Mouse (Mus musculus): ENCODE measurements around the gene Zar1l.
"Not testable (repeated sequence)": the region's sequence is repeated elsewhere in the genome, so short reads cannot be mapped to it uniquely, and the experiment has no call there.

Zar1l gene

GRCm38 (mm10) chr5:150518064-150518463 is at the start of gene Zar1l:
Gene Zar1l, minus strand, starts transcription at chr5:150518164.
- no peak for DNase-seq (ENCODE audit: extremely low read depth, low read depth)

GRCm38 (mm10) chr5:150566971-150567370 is 49.0 kb upstream of the Zar1l start:
- no peak for DNase-seq (ENCODE audit: extremely low read depth, low read depth)

GRCm38 (mm10) chr5:150566226-150566625 is 48.3 kb upstream of the Zar1l start:
- DNase-seq (ENCODE audit: extremely low read depth, low read depth): no peak

GRCm38 (mm10) chr5:150564426-150564825 is 46.5 kb upstream of the Zar1l start:
- DNase-seq (ENCODE audit: extremely low read depth, low read depth): no peak

GRCm38 (mm10) chr5:150561783-150562182 is 43.8 kb upstream of the Zar1l start:
- DNase-seq (ENCODE audit: extremely low read depth, low read depth): no peak

GRCm38 (mm10) chr5:150561376-150561775 is 43.4 kb upstream of the Zar1l start:
- DNase-seq (ENCODE audit: extremely low read depth, low read depth): no peak

- no peak for DNase-seq (ENCODE audit: extremely low read depth, low read depth)
Observed at GRCm38 (mm10) chr5:150560851-150561250, 42.9 kb upstream of the Zar1l start.

GRCm38 (mm10) chr5:150559519-150560103 is 41.6 kb upstream of the Zar1l start:
- DNase-seq (ENCODE audit: extremely low read depth, low read depth): no peak

GRCm38 (mm10) chr5:150551637-150552036 is 33.7 kb upstream of the Zar1l start:
- DNase-seq (ENCODE audit: extremely low read depth, low read depth): no peak

GRCm38 (mm10) chr5:150543184-150543583 is 25.2 kb upstream of the Zar1l start:
- DNase-seq (ENCODE audit: extremely low read depth, low read depth): no peak

- no peak for DNase-seq (ENCODE audit: extremely low read depth, low read depth)
Observed at GRCm38 (mm10) chr5:150541302-150541701, 23.3 kb upstream of the Zar1l start.

GRCm38 (mm10) chr5:150525239-150525638 is 7.3 kb upstream of the Zar1l start:
- no peak for DNase-seq (ENCODE audit: extremely low read depth, low read depth)

- DNase-seq (ENCODE audit: extremely low read depth, low read depth): peak; percentile 50
Observed at GRCm38 (mm10) chr5:150522867-150523234, 4.9 kb upstream of the Zar1l start.

- peak; percentile 79 for DNase-seq (ENCODE audit: extremely low read depth, low read depth)
Observed at GRCm38 (mm10) chr5:150521937-150522866, 4.2 kb upstream of the Zar1l start, which contains the start of gene Brca2. Gene Brca2, plus strand, starts transcription at chr5:150522630.

- peak; percentile 66 for DNase-seq (ENCODE audit: extremely low read depth, low read depth)
Observed at GRCm38 (mm10) chr5:150519551-150519950, 1.6 kb upstream of the Zar1l start.

GRCm38 (mm10) chr5:150514027-150514426 is 3.9 kb downstream of the Zar1l start:
- no peak for DNase-seq (ENCODE audit: extremely low read depth, low read depth)

- no peak for DNase-seq (ENCODE audit: extremely low read depth, low read depth)
Observed at GRCm38 (mm10) chr5:150513264-150513663, 4.7 kb downstream of the Zar1l start.

GRCm38 (mm10) chr5:150510451-150511225 is 7.3 kb downstream of the Zar1l start:
- no peak for DNase-seq (ENCODE audit: extremely low read depth, low read depth)

GRCm38 (mm10) chr5:150495792-150496191 is 22.2 kb downstream of the Zar1l start:
- DNase-seq (ENCODE audit: extremely low read depth, low read depth): peak; percentile 33

- not testable (repeated sequence) for DNase-seq (ENCODE audit: extremely low read depth, low read depth)
Observed at GRCm38 (mm10) chr5:150491573-150492173, 26.3 kb downstream of the Zar1l start.

- no peak for DNase-seq (ENCODE audit: extremely low read depth, low read depth)
Observed at GRCm38 (mm10) chr5:150490821-150491220, 27.1 kb downstream of the Zar1l start.
